Mouse (Mus musculus) C2C12 (cell line): ENCODE data around the gene Rcvrn. TPM values are rescaled to one million over a fixed set of nuclear protein-coding genes. Genes with fewer than 3 reads are reported as not detected.

ENCODE experiments used
- H3K27me3 ChIP-seq: one replicate; pipeline ENCODE4 v1.6.1; 2011; ENCODE audit not compliant: control insufficient read depth, insufficient read depth, insufficient read length
- H3K36me3 ChIP-seq: one replicate; pipeline ENCODE4 v1.6.1; 2011; ENCODE audit not compliant: control insufficient read depth, insufficient read depth
- H3K4me3 ChIP-seq: one replicate; pipeline ENCODE4 v1.5.1; 2011; ENCODE audit warnings: mild to moderate bottlenecking, control low read depth; ENCODE audit not compliant: poor library complexity, insufficient read depth, severe bottlenecking
- H3K79me2 ChIP-seq: one replicate; pipeline ENCODE4 v1.6.1; 2011; ENCODE audit not compliant: control insufficient read depth, insufficient read depth
- H3K79me3 ChIP-seq: one replicate; pipeline ENCODE4 v1.6.1; 2011; ENCODE audit warnings: low read depth, control low read depth
- H3ac ChIP-seq: one replicate; pipeline ENCODE3; 2011; ENCODE audit warnings: low read depth; ENCODE audit not compliant: control insufficient read depth, insufficient read length
- CEBPB ChIP-seq: IDR thresholded peaks from one replicate; pipeline ENCODE4 v1.6.1; 2011; ENCODE audit warnings: low read depth, mild to moderate bottlenecking, control low read depth, moderate library complexity
- CTCF ChIP-seq: IDR thresholded peaks from one replicate; pipeline ENCODE4 v1.5.1; 2011; ENCODE audit not compliant: control insufficient read depth, insufficient read depth, insufficient read length
- FOSL1 ChIP-seq: IDR thresholded peaks from one replicate; pipeline ENCODE4 v1.8.0; 2011; ENCODE audit warnings: mild to moderate bottlenecking, low read length; ENCODE audit not compliant: poor library complexity, insufficient read depth, severe bottlenecking
- MAX ChIP-seq: IDR thresholded peaks from one replicate; pipeline ENCODE4 v1.6.1; 2011; ENCODE audit warnings: mild to moderate bottlenecking, control low read depth
- MYOD1 ChIP-seq: IDR thresholded peaks from one replicate; pipeline ENCODE4 v1.6.1; 2011; ENCODE audit warnings: low read depth; ENCODE audit not compliant: control insufficient read depth, insufficient read length
- MYOG ChIP-seq: IDR thresholded peaks from one replicate; pipeline ENCODE4 v1.6.1; 2011; ENCODE audit not compliant: control insufficient read depth, insufficient read length; ENCODE audit errors: extremely low read depth
- USF1 ChIP-seq: IDR thresholded peaks from one replicate; pipeline ENCODE4 v1.6.1; 2011; ENCODE audit warnings: low read depth, mild to moderate bottlenecking, control low read depth, moderate library complexity
- polyA plus RNA-seq: library from polyadenylated mRNA; unstranded; fragments of >200 nt; fragmentation: generic; extraction: Trizol; gene quantifications from one replicate; pipeline ENCODE4 v1.2.1, GENCODE M21; 2012; ENCODE audit warnings: missing spikeins

Rcvrn gene
- polyA plus RNA-seq, 1 experiment, result not detected

DNA sequence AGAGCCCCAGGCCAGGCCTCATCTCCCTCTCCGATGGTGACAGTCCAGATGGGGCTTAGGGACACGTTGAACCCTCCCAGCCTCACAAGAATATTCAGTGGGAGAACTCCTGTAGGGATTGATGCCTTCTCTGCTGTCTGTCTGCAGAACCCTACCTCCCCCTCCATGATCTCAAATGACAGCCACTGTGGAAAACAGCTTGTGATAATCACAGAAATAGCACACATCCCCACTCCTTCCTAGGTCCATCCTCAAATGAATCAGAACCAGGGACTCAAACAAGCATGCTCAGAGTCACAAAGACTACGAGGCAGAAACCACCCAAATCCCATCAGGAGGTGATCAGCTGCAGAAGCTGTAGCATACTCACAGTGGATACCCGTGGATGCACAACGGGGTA lies 29.0 kb upstream of the Rcvrn start:
- Histone ChIP-seq H3K4me3 (no peak overlapping the region), H3K79me2 (no peaks in the 10 kb centered on the region), H3K79me3 (no peaks in the 10 kb centered on the region), H3K27me3 (peaks cover 9% of the 10 kb centered on the region), H3K36me3 (no peaks in the 10 kb centered on the region), H3ac (no peak overlapping the region)
- TF ChIP-seq CEBPB (no peak), USF1 (no peak), MAX (no peak), MYOD1 (no peak), CTCF (no peak), FOSL1 (no peak), MYOG (no peak)

DNA sequence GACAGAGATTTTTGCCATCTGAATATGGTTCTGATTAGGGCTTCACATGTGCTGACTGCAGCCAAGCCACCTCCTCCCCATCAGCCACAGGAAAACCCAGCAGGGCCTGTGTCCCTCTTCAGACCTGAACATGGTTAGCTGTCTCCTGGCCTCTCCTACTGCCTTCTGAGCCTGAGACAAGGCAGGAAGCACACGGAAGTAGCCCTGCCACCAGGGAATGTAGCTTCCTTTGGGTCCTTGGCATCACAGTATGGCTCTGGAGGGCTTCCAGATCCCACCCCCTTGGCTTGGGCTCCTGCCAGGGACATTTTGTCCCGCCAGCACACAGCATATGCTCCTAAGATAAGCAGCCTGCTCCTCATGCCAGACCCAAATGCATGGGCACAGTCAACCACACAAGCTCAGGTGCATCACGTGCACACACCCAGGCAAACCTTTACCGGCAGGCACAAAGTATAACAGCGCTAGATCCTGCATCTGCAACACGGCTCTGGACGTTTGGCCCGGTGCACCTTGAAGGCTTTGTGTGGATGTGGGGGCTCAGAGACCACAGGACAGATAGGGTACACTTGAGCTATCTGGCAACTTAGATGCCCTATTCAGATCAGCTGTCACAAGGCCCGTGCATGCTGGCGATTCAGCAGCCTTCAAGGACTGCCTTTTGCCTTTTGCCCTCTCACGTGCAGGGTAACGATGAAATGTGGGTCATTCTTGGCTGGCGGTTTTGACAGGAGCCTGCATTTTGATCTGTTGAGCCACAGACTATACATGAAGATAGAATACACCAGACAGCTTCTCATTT lies 27.4 kb upstream of the Rcvrn start:
- no peak overlapping the region for H3K4me3 ChIP-seq
- H3K36me3 ChIP-seq, result no peaks in the 10 kb centered on the region
- TF ChIP-seq CEBPB (no peak), CTCF (no peak), MAX (no peak), USF1 (no peak), MYOG (no peak), FOSL1 (no peak), MYOD1 (no peak)
- H3K79me2 ChIP-seq, result no peaks in the 10 kb centered on the region
- no peak overlapping the region for H3ac ChIP-seq
- no peaks in the 10 kb centered on the region for H3K79me3 ChIP-seq
- peaks cover 23% of the 10 kb centered on the region for H3K27me3 ChIP-seq

DNA sequence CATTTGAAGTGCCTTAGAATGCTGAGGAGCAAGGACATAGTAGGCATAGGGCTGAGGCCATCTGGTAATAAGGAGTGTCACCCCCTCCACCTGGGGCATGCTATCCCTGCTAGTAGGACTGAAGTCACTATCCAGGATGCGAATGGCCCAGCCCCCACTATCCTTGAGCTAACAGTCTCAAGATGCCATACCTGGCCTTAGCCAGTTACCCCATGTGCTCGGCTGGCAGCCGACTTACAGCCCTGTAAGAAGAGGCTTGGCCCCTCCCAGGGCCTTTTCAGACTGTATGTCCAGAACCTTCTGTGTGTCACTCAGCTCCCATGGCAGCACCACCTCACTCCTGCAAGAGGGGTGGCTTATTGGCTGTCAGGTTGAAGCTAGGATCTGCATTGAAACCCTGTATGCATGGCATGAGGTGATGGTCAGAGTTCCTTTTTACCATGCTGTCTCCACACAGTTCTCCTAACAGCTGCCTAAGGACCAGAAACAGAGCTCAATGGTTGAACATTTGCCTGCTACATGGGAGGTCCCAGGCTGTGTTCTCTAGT lies 26.6 kb upstream of the Rcvrn start:
- H3K4me3 ChIP-seq, result no peak overlapping the region

DNA sequence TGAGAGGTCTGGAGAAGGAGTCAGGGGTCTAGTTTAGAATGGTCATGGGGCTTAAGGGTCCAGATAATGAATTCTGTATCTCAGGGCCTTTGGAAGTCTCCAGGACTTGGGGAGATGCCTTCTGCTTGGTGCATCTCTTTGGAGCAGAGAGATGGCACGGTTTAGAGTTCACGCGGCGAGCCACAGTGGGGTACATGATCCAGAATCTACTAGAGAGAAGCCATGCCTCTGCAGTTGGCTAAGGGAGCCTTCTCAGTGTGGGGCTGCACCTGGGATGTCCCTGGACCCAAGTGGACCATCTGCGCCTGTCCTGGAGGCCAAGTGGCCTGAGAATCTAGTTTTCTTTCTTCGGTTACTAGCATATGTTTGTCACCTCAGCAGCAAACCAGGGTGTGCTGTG lies 25.1 kb upstream of the Rcvrn start:
- no peak for TF ChIP-seq FOSL1
- no peak for TF ChIP-seq CTCF
- TF ChIP-seq MYOD1, result no peak
- TF ChIP-seq MYOG, result no peak
- no peak for TF ChIP-seq CEBPB
- TF ChIP-seq USF1, result no peak
- TF ChIP-seq MAX, result no peak
- Histone ChIP-seq H3K27me3 (peaks cover 29% of the 10 kb centered on the region), H3K79me3 (no peaks in the 10 kb centered on the region), H3K4me3 (no peak overlapping the region), H3K79me2 (no peaks in the 10 kb centered on the region), H3ac (no peak overlapping the region), H3K36me3 (no peaks in the 10 kb centered on the region)

More for the DNA sequence above, 26.6 kb upstream of the Rcvrn start:
- Histone ChIP-seq H3ac (no peak overlapping the region), H3K79me2 (no peaks in the 10 kb centered on the region), H3K79me3 (no peaks in the 10 kb centered on the region), H3K27me3 (peaks cover 24% of the 10 kb centered on the region), H3K36me3 (no peaks in the 10 kb centered on the region)
- TF ChIP-seq CTCF (no peak), FOSL1 (no peak), USF1 (no peak), MYOG (no peak)

DNA sequence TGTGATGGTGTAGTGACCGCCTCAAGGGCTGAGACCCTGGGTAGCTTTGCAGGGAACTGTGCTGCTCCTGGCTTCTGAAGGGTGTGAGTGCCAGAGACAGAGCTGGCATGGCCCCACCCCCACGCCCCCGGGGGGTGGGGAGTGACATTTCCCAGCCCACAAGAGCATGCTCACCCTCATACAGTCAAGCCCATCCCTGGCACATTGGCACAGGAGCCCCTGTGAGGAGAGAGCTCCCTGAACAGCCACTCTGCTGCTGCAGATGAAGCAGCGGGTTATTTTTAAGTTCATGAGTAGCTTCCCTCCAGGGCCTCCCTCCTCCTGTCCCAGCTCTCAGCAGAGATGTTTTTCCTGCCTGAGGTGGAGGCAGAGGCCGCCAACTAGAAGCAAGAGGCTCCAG lies 23.0 kb upstream of the Rcvrn start:
- no peak for TF ChIP-seq MYOD1
- no peak for TF ChIP-seq FOSL1
- no peak for TF ChIP-seq CEBPB
- no peak for TF ChIP-seq MYOG
- no peak for TF ChIP-seq CTCF
- TF ChIP-seq USF1, result no peak
- peaks cover 36% of the 10 kb centered on the region for H3K27me3 ChIP-seq

More for the DNA sequence above, 23.0 kb upstream of the Rcvrn start:
- H3K4me3 ChIP-seq, result no peak overlapping the region
- no peaks in the 10 kb centered on the region for H3K79me2 ChIP-seq
- H3K79me3 ChIP-seq, result no peaks in the 10 kb centered on the region
- H3ac ChIP-seq, result no peak overlapping the region
- H3K36me3 ChIP-seq, result no peaks in the 10 kb centered on the region
